ENCODE assay signal across 8 mouse cellular contexts in genomic region chr11:102319941-102320685, GRCm38 (mm10). TPM values are rescaled to one million over a fixed set of nuclear protein-coding genes. Genes with fewer than 3 reads are reported as not detected.
DNase-seq lines count a peak whose midpoint lies in the region; ATAC-seq and TF ChIP-seq lines count a peak whose summit lies in the region.

No protein-coding gene starts in this region.

- DNase-seq in A20 (ENCODE audit: low read depth, low spot score), result peak; percentile 81
- peak; percentile 89 for DNase-seq in heart, adult 9 months (ENCODE audit: low spot score in 2 of 2)
- peak; percentile 93 for DNase-seq in kidney, adult 9 months
- peak; percentile 91 for DNase-seq in midbrain, embryonic 14.5 days
- peak; percentile 59 to 66 for DNase-seq in spleen, adult 18-20 months

- H3K27me3 ChIP-seq in embryonic facial prominence, embryonic 15.5 days, result no peaks in the 10 kb centered on the region
- H3K27me3 ChIP-seq in limb, embryonic 13.5 days, result no peaks in the 10 kb centered on the region
- H3K27me3 ChIP-seq in midbrain, embryonic 14.5 days (ENCODE audit: control insufficient read depth, insufficient read depth, low read length), result no peaks in the 10 kb centered on the region

- peak overlapping the region; percentile 86 for H3K4me3 ChIP-seq in bone marrow macrophage, adult 2 months (ENCODE audit: insufficient read depth, low read length)
- H3K4me3 ChIP-seq in embryonic facial prominence, embryonic 15.5 days (replicated peaks), result peak overlapping the region; percentile 86
- peak overlapping the region; percentile 100 for H3K4me3 ChIP-seq in limb, embryonic 13.5 days
- peak overlapping the region; percentile 99 for H3K4me3 ChIP-seq in midbrain, embryonic 14.5 days (replicated peaks; ENCODE audit: low read depth, low read length)

- WGBS in embryonic facial prominence, embryonic 15.5 days, result under 1% methylated on average over 38 of the region's 38 CpGs
- WGBS in limb, embryonic 13.5 days, result under 1% methylated on average over 38 of the region's 38 CpGs
- under 1% methylated on average over 38 of the region's 38 CpGs for WGBS in midbrain, embryonic 14.5 days

- TF ChIP-seq POLR2A in bone marrow macrophage, adult 2 months (IDR thresholded peaks at IDR 0.05; ENCODE audit: borderline replicate concordance, low read depth, low read length), result 0 out of 2 replicates have a peak, but pooled peaks have one; percentile 2

- peak overlapping the region; percentile 71 for H3K27ac ChIP-seq in bone marrow macrophage, adult 2 months (ENCODE audit: insufficient read depth, low read depth, low read length)
- H3K27ac ChIP-seq in embryonic facial prominence, embryonic 15.5 days (replicated peaks), result peak overlapping the region; percentile 99
- peak overlapping the region; percentile 99 for H3K27ac ChIP-seq in limb, embryonic 13.5 days
- H3K27ac ChIP-seq in midbrain, embryonic 14.5 days (replicated peaks; ENCODE audit: low read depth, low read length), result peak overlapping the region; percentile 99

- TF ChIP-seq CTCF in bone marrow macrophage, adult 2 months (IDR thresholded peaks at IDR 0.05; ENCODE audit: low read depth, low read length), result no peak

- H3K9ac ChIP-seq in embryonic facial prominence, embryonic 15.5 days, result peak overlapping the region; percentile 97
- H3K9ac ChIP-seq in limb, embryonic 13.5 days, result peak overlapping the region; percentile 100
- peak overlapping the region; percentile 100 for H3K9ac ChIP-seq in midbrain, embryonic 14.5 days (replicated peaks; ENCODE audit: low read length)

- H3K9me3 ChIP-seq in embryonic facial prominence, embryonic 15.5 days (replicated peaks), result no peaks in the 10 kb centered on the region
- H3K9me3 ChIP-seq in limb, embryonic 13.5 days, result no peaks in the 10 kb centered on the region
- H3K9me3 ChIP-seq in midbrain, embryonic 14.5 days (ENCODE audit: control insufficient read depth, low read length), result no peaks in the 10 kb centered on the region

- peaks cover 12% of the 10 kb centered on the region for H3K4me1 ChIP-seq in bone marrow macrophage, adult 2 months (ENCODE audit: control insufficient read depth, insufficient read depth, low read length)
- peaks cover 24% of the 10 kb centered on the region for H3K4me1 ChIP-seq in embryonic facial prominence, embryonic 15.5 days
- H3K4me1 ChIP-seq in limb, embryonic 13.5 days, result peaks cover 25% of the 10 kb centered on the region
- peaks cover 21% of the 10 kb centered on the region for H3K4me1 ChIP-seq in midbrain, embryonic 14.5 days (ENCODE audit: control insufficient read depth, insufficient read depth, low read length)

- peak overlapping the region; percentile 87 for H3K4me2 ChIP-seq in embryonic facial prominence, embryonic 15.5 days (replicated peaks)
- peak overlapping the region; percentile 75 for H3K4me2 ChIP-seq in limb, embryonic 13.5 days (replicated peaks)
- H3K4me2 ChIP-seq in midbrain, embryonic 14.5 days (ENCODE audit: low read length), result peak overlapping the region; percentile 90

- H3K36me3 ChIP-seq in embryonic facial prominence, embryonic 15.5 days, result peaks cover 3% of the 10 kb centered on the region; the same call in 1 of the 2 replicates
- peaks cover 6% of the 10 kb centered on the region for H3K36me3 ChIP-seq in limb, embryonic 13.5 days
- peaks cover 6% of the 10 kb centered on the region for H3K36me3 ChIP-seq in midbrain, embryonic 14.5 days (ENCODE audit: control insufficient read depth, insufficient read depth, low read length)

- no peak for ATAC-seq in embryonic facial prominence, embryonic 15.5 days (ENCODE audit: insufficient number of reproducible peaks, low FRiP score, low TSS enrichment, low read depth)
- ATAC-seq in limb, embryonic 13.5 days (ENCODE audit: low FRiP score, low read depth), result peak; percentile 6; the same call in 1 of the 2 replicates
- ATAC-seq in midbrain, embryonic 14.5 days (ENCODE audit: low FRiP score, low TSS enrichment), result peak; percentile 35; the same call in 1 of the 2 replicates

RNA-seq across cellular contexts. Expression of gene Ubtf, which starts 0.6 kb away (rescaled TPM):
- polyA plus RNA-seq in bone marrow macrophage, adult 2 months (2012; ENCODE audit: insufficient read depth, insufficient read length, missing spikeins), result 59.0 and 59.7 TPM in 2 replicates
- polyA plus RNA-seq in embryonic facial prominence, embryonic 15.5 days (2015; fragmentation: Nextera tagmentation; extraction: Ambion mirVana), result 86.6 and 87.3 TPM in 2 replicates
- 83.9 and 85.9 TPM in 2 replicates for polyA plus RNA-seq in limb, embryonic 13.5 days (2015; fragmentation: Nextera tagmentation; extraction: Ambion mirVana)
- polyA plus RNA-seq in midbrain, embryonic 14.5 days (2014; fragmentation: Nextera tagmentation; extraction: Ambion mirVana), result 77.6 and 84.4 TPM in 2 replicates

RNA-seq across cellular contexts. Expression of gene Atxn7l3, which starts 23.7 kb away (rescaled TPM):
- 32.9 and 39.8 TPM in 2 replicates for polyA plus RNA-seq in bone marrow macrophage, adult 2 months (2012; ENCODE audit: insufficient read depth, insufficient read length, missing spikeins)
- 18.4 and 20.0 TPM in 2 replicates for polyA plus RNA-seq in embryonic facial prominence, embryonic 15.5 days (2015; fragmentation: Nextera tagmentation; extraction: Ambion mirVana)
- polyA plus RNA-seq in limb, embryonic 13.5 days (2015; fragmentation: Nextera tagmentation; extraction: Ambion mirVana), result 20.7 and 21.4 TPM in 2 replicates
- polyA plus RNA-seq in midbrain, embryonic 14.5 days (2014; fragmentation: Nextera tagmentation; extraction: Ambion mirVana), result 38.5 and 42.4 TPM in 2 replicates

RNA-seq across cellular contexts. Expression of gene Tmub2, which starts 35.4 kb away (rescaled TPM):
- 50.6 and 62.2 TPM in 2 replicates for polyA plus RNA-seq in bone marrow macrophage, adult 2 months (2012; ENCODE audit: insufficient read depth, insufficient read length, missing spikeins)
- 58.3 and 59.5 TPM in 2 replicates for polyA plus RNA-seq in embryonic facial prominence, embryonic 15.5 days (2015; fragmentation: Nextera tagmentation; extraction: Ambion mirVana)
- 52.8 and 57.3 TPM in 2 replicates for polyA plus RNA-seq in limb, embryonic 13.5 days (2015; fragmentation: Nextera tagmentation; extraction: Ambion mirVana)
- polyA plus RNA-seq in midbrain, embryonic 14.5 days (2014; fragmentation: Nextera tagmentation; extraction: Ambion mirVana), result 76.4 and 78.4 TPM in 2 replicates

RNA-seq across cellular contexts. Expression of gene Slc4a1, which starts 45.9 kb away (rescaled TPM):
- not detected in 2 replicates for polyA plus RNA-seq in bone marrow macrophage, adult 2 months (2012; ENCODE audit: insufficient read depth, insufficient read length, missing spikeins)
- 5.0 and 5.2 TPM in 2 replicates for polyA plus RNA-seq in embryonic facial prominence, embryonic 15.5 days (2015; fragmentation: Nextera tagmentation; extraction: Ambion mirVana)
- polyA plus RNA-seq in limb, embryonic 13.5 days (2015; fragmentation: Nextera tagmentation; extraction: Ambion mirVana), result 7.2 and 11.7 TPM in 2 replicates
- polyA plus RNA-seq in midbrain, embryonic 14.5 days (2014; fragmentation: Nextera tagmentation; extraction: Ambion mirVana), result 0.51 and 2.3 TPM in 2 replicates

RNA-seq across cellular contexts. Expression of gene Asb16, which starts 51.6 kb away (rescaled TPM):
- not detected in 2 replicates for polyA plus RNA-seq in bone marrow macrophage, adult 2 months (2012; ENCODE audit: insufficient read depth, insufficient read length, missing spikeins)
- polyA plus RNA-seq in embryonic facial prominence, embryonic 15.5 days (2015; fragmentation: Nextera tagmentation; extraction: Ambion mirVana), result 0.12 and 0.26 TPM in 2 replicates
- polyA plus RNA-seq in limb, embryonic 13.5 days (2015; fragmentation: Nextera tagmentation; extraction: Ambion mirVana), result 0.22 TPM in 2 replicates
- polyA plus RNA-seq in midbrain, embryonic 14.5 days (2014; fragmentation: Nextera tagmentation; extraction: Ambion mirVana), result 0.12 TPM in 1 of 2 replicates, not detected in the other
